Mouse (Mus musculus): Measurements from ENCODE around the gene Nt5c1a.
A peak's percentile ranks its signal among the peaks of the same experiment; 100 is the strongest.

Nt5c1a gene

DNA sequence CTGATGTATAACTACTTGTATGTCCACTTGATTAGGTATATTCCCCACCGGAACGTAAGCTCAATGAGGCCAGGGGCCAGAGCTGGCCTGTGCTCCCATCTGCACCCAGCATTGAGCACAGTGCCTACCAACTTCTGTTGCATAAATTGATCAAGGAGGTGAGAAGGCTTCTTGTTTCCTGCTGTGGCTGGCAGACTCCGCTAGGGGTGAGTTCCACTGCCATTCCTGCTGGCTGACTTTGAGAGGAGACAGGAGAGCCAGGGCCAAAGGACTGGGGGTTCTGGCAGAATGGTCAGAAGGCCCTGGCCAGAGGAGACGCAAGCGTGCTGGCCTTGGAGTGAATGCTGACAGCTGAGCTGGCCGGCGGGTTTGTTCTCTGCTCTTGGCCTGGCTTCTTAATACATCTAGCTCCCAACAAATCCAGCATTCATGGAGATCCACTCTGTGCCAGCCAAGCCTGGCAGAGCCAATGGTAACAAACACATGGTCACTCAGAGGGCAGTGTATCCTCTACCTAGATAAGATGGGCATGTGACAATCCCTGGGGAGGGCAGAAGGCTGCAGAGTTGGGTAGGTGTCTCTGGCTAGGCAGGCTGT, 47.8 kb downstream of the Nt5c1a start:
- peak; percentile 48 for DNase-seq

DNA sequence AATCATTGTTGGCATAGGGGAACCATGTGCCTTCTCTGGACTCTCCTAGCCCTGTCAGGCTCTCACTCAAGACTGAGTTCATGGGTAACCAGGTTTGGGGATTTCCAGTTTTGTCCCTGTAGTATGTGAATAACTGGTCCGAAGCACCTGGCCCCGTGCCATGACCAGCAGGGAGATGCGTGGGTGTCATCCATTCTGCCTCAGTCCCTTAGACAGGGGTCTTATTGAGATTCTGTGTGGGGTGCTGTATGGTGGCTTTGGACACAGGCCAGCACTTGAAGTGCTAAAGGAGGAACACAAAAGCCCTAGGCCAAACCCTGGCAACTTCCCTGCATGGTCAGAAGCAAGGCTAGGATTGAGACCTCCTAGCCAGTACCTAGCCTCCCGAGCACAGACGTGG, 50.9 kb downstream of the Nt5c1a start:
- DNase-seq, result no peak

DNA sequence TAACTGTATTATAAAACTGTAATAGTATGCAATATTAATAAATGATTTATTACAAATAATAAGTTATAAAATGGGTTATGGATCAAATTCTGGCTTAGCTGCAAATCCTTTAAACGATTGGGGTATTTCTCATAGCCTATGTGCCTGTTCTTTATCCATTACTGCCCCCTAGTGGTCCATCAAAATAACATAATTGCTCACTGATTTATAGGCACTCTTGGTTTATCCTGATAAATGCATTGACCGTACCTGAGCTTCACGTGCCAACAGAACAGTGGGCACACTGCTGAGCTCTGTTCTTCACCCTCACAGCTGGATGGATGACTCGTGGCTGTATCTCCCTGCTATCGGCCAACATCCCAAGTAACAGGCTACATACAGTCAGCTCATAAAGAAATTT, 53.3 kb downstream of the Nt5c1a start:
- DNase-seq, result no peak

DNA sequence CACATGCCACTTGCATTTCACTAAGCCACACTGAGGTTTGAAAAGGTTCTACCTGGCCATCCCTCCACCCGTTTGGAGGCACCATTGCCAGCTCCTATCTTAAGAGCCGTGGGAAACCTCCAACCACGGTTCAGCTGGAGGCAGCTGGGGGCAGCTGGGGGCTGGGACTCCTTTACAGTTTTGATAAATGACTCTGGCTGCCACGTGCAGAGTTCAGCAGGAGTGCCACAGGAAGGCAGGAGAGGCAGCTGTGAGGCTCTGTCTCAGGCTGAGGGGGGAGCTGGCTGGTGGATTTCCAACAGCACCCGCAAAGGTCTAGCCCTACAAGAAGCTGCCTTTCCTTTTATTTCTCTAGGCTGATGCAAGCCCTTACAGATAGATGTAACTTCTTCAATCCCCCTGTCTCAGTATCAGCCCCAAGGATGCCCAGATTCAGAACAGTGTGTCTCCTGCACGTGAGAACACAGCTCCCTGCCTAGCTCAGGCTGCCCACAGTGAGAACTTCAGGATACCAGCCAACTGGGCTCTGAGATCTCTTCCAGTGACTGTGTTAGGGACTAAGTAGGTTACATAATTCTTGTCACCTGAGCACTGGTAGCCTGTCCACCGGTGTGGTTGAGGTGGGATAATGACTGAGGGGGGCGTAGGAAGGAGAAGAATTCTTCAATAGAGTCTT, 58.9 kb downstream of the Nt5c1a start:
- DNase-seq, result no peak

DNA sequence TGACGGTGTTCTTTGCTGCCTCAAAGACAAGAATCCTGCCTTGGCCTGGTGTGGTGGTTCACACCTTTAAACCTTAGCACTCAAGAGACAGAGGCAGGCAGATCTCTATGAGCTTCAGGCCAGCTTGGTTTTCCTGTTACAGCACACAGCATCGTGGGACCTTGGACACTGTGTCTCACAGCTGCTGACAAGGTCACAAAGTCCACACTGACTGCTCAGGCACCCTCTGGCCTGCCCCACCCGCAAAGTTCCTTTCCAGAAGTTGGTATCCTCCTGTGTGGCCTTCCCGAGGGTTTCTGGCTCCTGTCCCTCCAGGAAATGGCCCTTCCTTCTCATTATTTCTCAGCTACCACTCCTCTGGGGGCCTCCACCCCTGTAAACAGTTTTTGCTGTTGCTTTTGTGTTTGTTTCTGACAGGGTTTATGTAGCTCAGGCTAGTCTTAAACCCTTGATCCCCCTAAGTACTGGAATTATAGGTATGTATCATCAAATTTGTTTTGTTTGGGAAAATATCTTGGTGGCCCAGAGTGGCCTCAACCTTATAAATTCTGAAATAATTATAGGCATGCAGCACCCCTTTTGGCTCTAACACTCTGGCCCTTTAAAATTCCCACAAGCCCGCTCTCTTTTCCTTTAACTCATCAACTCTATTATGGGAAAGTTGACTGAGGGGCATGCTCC, 60.6 kb downstream of the Nt5c1a start, which contains the start of gene Pabpc4:
Pabpc4 (plus strand) TSS at position 631 of the 681 bp plus-strand sequence.
- DNase-seq, result no peak

Data from right cerebral cortex, postnatal 25 days (tissue).